Mouse (Mus musculus) brain, embryonic 14.5 days (tissue): ENCODE measurements around the gene Ypel5.

Source experiments
- CTCF ChIP-seq: fragments of 200-500 bp; IDR thresholded peaks from 2 replicates; pipeline ENCODE4 v1.5.1; 2012; ENCODE audit warnings: inconsistent platforms, mild to moderate bottlenecking, moderate library complexity, borderline replicate concordance; ENCODE audit not compliant: insufficient read depth, insufficient read length; ENCODE audit errors: extremely low read depth
- POLR2A ChIP-seq: fragments of 200-500 bp; IDR thresholded peaks from 2 replicates; pipeline ENCODE4 v1.6.1; 2012; ENCODE audit warnings: mild to moderate bottlenecking, inconsistent platforms, borderline replicate concordance; ENCODE audit not compliant: poor library complexity, insufficient read depth, insufficient read length, severe bottlenecking; ENCODE audit errors: extremely low read depth

- TF ChIP-seq POLR2A = no peak
- no peak for TF ChIP-seq CTCF
These were observed 31.9 kb downstream of the Ypel5 start for GRCm38 (mm10) chr17:72868181-72868580.
